Mouse (Mus musculus) hindbrain, embryonic 11.5 days (tissue): ENCODE data around the gene Naglu. TPM values are rescaled to one million over a fixed set of nuclear protein-coding genes. Genes with fewer than 3 reads are reported as not detected.

Experiments used
- ATAC-seq: fragments of 200-750 bp; cut with Nextera tagmentation; 2 replicates; pipeline ENCODE4 v1.8.0; 2017; ENCODE audit warnings: mild to moderate bottlenecking, moderate TSS enrichment, moderate library complexity; ENCODE audit not compliant: low FRiP score
- DNase-seq: peaks from one replicate; pipeline ENCODE4 v3.0.0-alpha.2; 2015; ENCODE audit warnings: low spot score
- H3K27ac ChIP-seq: fragments of 300-500 bp; sonication (generic); 2 replicates; pipeline ENCODE4 v1.5.1; 2014; ENCODE audit warnings: mild to moderate bottlenecking, low read depth, low read length
- H3K27me3 ChIP-seq: fragments of 300-500 bp; sonication (generic); 2 replicates; pipeline ENCODE4 v1.6.1; 2014; ENCODE audit warnings: mild to moderate bottlenecking, low read length, moderate library complexity, mixed read lengths; ENCODE audit not compliant: control insufficient read depth, insufficient read depth
- H3K36me3 ChIP-seq: fragments of 300-500 bp; sonication (generic); 2 replicates; pipeline ENCODE4 v1.6.1; 2014; ENCODE audit warnings: mild to moderate bottlenecking, low read length, moderate library complexity, mixed read lengths; ENCODE audit not compliant: control insufficient read depth, insufficient read depth
- H3K4me1 ChIP-seq: fragments of 300-500 bp; sonication (generic); replicated peaks from 2 replicates; pipeline ENCODE4 v1.6.1; 2014; ENCODE audit warnings: low read length, mixed read lengths; ENCODE audit not compliant: control insufficient read depth, insufficient read depth
- H3K4me2 ChIP-seq: fragments of 300-500 bp; sonication (generic); replicated peaks from 2 replicates; pipeline ENCODE4 v1.6.1; 2014; ENCODE audit warnings: mild to moderate bottlenecking, low read depth, low read length
- H3K4me3 ChIP-seq: fragments of 300-500 bp; sonication (generic); 2 replicates; pipeline ENCODE4 v1.5.1; 2014; ENCODE audit warnings: low read depth, low read length
- H3K9ac ChIP-seq: fragments of 300-500 bp; sonication (generic); 2 replicates; pipeline ENCODE4 v1.6.1; 2014; ENCODE audit warnings: low read depth, low read length
- H3K9me3 ChIP-seq: fragments of 300-500 bp; sonication (generic); 2 replicates; pipeline ENCODE4 v1.6.1; 2016; ENCODE audit warnings: low read length; ENCODE audit not compliant: control insufficient read depth
- WGBS: fragments of 180-500 bp; shearing (Covaris S2); extraction: QIAGEN DNeasy Blood & Tissue Kit; methylation state at CpG from one replicate; pipeline ENCODE4 v1.1.7; 2014; 5-methylcytosine and 5-hydroxymethylcytosine counted together
- polyA plus RNA-seq: library from polyadenylated mRNA; unstranded; fragments of >200 nt; fragmentation: Nextera tagmentation; extraction: Ambion mirVana; gene quantifications from 2 replicates; pipeline ENCODE4 v1.2.1, GENCODE M21; 2014

Naglu gene
- polyA plus RNA-seq, 1 experiment from 2014 or later, result 5.8 TPM

GRCm38 (mm10) chr11:101095314-101096024 lies 25.7 kb downstream of the Naglu start, which contains the start of gene Psmc3ip:
Gene Psmc3ip, minus strand, starts transcription at chr11:101095436.
- H3K36me3 ChIP-seq, result peaks cover 4% of the 10 kb centered on the region; the same call in 1 of the 2 replicates
- under 1% methylated on average over 43 of the region's 43 CpGs for WGBS

GRCm38 (mm10) chr11:101098231-101098630 lies 28.4 kb downstream of the Naglu start:
- H3K4me3 ChIP-seq, result no peak overlapping the region
- WGBS, result 96% methylated on average over 8 of the region's 8 CpGs
- H3K9ac ChIP-seq, result no peak overlapping the region
- no peaks in the 10 kb centered on the region for H3K36me3 ChIP-seq
- H3K4me2 ChIP-seq, result no peak overlapping the region
- no peak overlapping the region for H3K27ac ChIP-seq
- no peaks in the 10 kb centered on the region for H3K4me1 ChIP-seq
- DNase-seq (no peak), ATAC-seq (no peak)
- no peaks in the 10 kb centered on the region for H3K9me3 ChIP-seq
- H3K27me3 ChIP-seq, result no peaks in the 10 kb centered on the region

More at GRCm38 (mm10) chr11:101095314-101096024, 25.7 kb downstream of the Naglu start, which contains the start of gene Psmc3ip:
- no peaks in the 10 kb centered on the region for H3K9me3 ChIP-seq
- H3K4me1 ChIP-seq, result no peaks in the 10 kb centered on the region
- H3K4me2 ChIP-seq, result peak within 1 kb of the TSS; percentile 64
- H3K4me3 ChIP-seq, result peak within 1 kb of the TSS; percentile 74
- ATAC-seq (peak; percentile 95), DNase-seq (peak; percentile 97)
- peak within 1 kb of the TSS; percentile 57 for H3K9ac ChIP-seq
- peak within 1 kb of the TSS; percentile 83 for H3K27ac ChIP-seq
- no peaks in the 10 kb centered on the region for H3K27me3 ChIP-seq

GRCm38 (mm10) chr11:101103011-101103410 lies 33.2 kb downstream of the Naglu start:
- Histone ChIP-seq H3K9ac (no peak overlapping the region), H3K4me1 (no peaks in the 10 kb centered on the region), H3K4me3 (no peak overlapping the region), H3K27me3 (no peaks in the 10 kb centered on the region), H3K36me3 (no peaks in the 10 kb centered on the region), H3K27ac (no peak overlapping the region), H3K4me2 (no peak overlapping the region), H3K9me3 (no peaks in the 10 kb centered on the region)
- ATAC-seq, result no peak
- no peak for DNase-seq
- WGBS, result 94% methylated on average over 5 of the region's 5 CpGs

- Histone ChIP-seq H3K4me3 (no peak overlapping the region), H3K27me3 (no peaks in the 10 kb centered on the region), H3K4me2 (no peak overlapping the region), H3K27ac (no peak overlapping the region), H3K36me3 (no peaks in the 10 kb centered on the region), H3K4me1 (no peaks in the 10 kb centered on the region), H3K9ac (no peak overlapping the region), H3K9me3 (no peaks in the 10 kb centered on the region)
- ATAC-seq (no peak), DNase-seq (no peak)
- 83% methylated on average over 4 of the region's 4 CpGs for WGBS
These were observed 39.5 kb downstream of the Naglu start for GRCm38 (mm10) chr11:101109351-101109750.

GRCm38 (mm10) chr11:101110708-101111107 lies 40.9 kb downstream of the Naglu start:
- Histone ChIP-seq H3K4me3 (no peak overlapping the region), H3K9me3 (no peaks in the 10 kb centered on the region), H3K27me3 (no peaks in the 10 kb centered on the region), H3K27ac (no peak overlapping the region), H3K36me3 (no peaks in the 10 kb centered on the region), H3K9ac (0 out of 2 replicates have a peak overlapping the region, but pooled peaks have one; percentile 15), H3K4me2 (no peak overlapping the region), H3K4me1 (no peaks in the 10 kb centered on the region; the same call in 1 of the 2 replicates)
- ATAC-seq, result no peak
- no peak for DNase-seq
- WGBS, result 69% methylated on average over 5 of the region's 5 CpGs

GRCm38 (mm10) chr11:101111178-101111577 lies 41.4 kb downstream of the Naglu start:
- DNase-seq, result no peak
- no peaks in the 10 kb centered on the region for H3K9me3 ChIP-seq
- 92% methylated on average over 4 of the region's 4 CpGs for WGBS
- H3K4me3 ChIP-seq, result no peak overlapping the region
- H3K27ac ChIP-seq, result no peak overlapping the region
- H3K36me3 ChIP-seq, result no peaks in the 10 kb centered on the region
- H3K4me2 ChIP-seq, result no peak overlapping the region
- H3K27me3 ChIP-seq, result no peaks in the 10 kb centered on the region
- no peak for ATAC-seq
- no peak overlapping the region for H3K9ac ChIP-seq
- H3K4me1 ChIP-seq, result no peaks in the 10 kb centered on the region; the same call in 1 of the 2 replicates

- 92% methylated on average over 3 of the region's 3 CpGs for WGBS
These were observed 42.4 kb downstream of the Naglu start for GRCm38 (mm10) chr11:101112186-101112585.

GRCm38 (mm10) chr11:101115564-101115963 lies 45.8 kb downstream of the Naglu start:
- DNase-seq, result no peak
- Histone ChIP-seq H3K27ac (peak overlapping the region; percentile 47; the same call in 1 of the 2 replicates), H3K4me3 (no peak overlapping the region), H3K27me3 (no peaks in the 10 kb centered on the region), H3K4me2 (no peak overlapping the region), H3K4me1 (peaks cover 3% of the 10 kb centered on the region; the same call in 1 of the 2 replicates), H3K9ac (no peak overlapping the region), H3K36me3 (no peaks in the 10 kb centered on the region), H3K9me3 (no peaks in the 10 kb centered on the region)
- ATAC-seq, result no peak
- 53% methylated on average over 2 of the region's 2 CpGs for WGBS

More at GRCm38 (mm10) chr11:101112186-101112585, 42.4 kb downstream of the Naglu start:
- Histone ChIP-seq H3K4me3 (no peak overlapping the region), H3K4me1 (no peaks in the 10 kb centered on the region; the same call in 1 of the 2 replicates), H3K36me3 (no peaks in the 10 kb centered on the region), H3K4me2 (no peak overlapping the region), H3K27me3 (no peaks in the 10 kb centered on the region), H3K9me3 (no peaks in the 10 kb centered on the region), H3K9ac (no peak overlapping the region), H3K27ac (no peak overlapping the region)
- ATAC-seq (no peak), DNase-seq (no peak)

- Histone ChIP-seq H3K9me3 (no peaks in the 10 kb centered on the region), H3K36me3 (peaks cover 2% of the 10 kb centered on the region; the same call in 1 of the 2 replicates), H3K27ac (no peak overlapping the region), H3K27me3 (no peaks in the 10 kb centered on the region), H3K4me1 (peaks cover 6% of the 10 kb centered on the region; the same call in 1 of the 2 replicates), H3K9ac (no peak overlapping the region), H3K4me2 (peak overlapping the region; percentile 92), H3K4me3 (0 out of 2 replicates have a peak overlapping the region, but pooled peaks have one; percentile 81)
- DNase-seq, result no peak
- 48% methylated on average over 4 of the region's 4 CpGs for WGBS
- no peak for ATAC-seq
These were observed 48.3 kb downstream of the Naglu start for GRCm38 (mm10) chr11:101118105-101118504.
